Mouse (Mus musculus) embryonic facial prominence, embryonic 12.5 days (tissue): ENCODE results near the gene Ggact. TPM values are rescaled to one million over a fixed set of nuclear protein-coding genes. Genes with fewer than 3 reads are reported as not detected.
A peak's percentile ranks its signal among the peaks of the same experiment; 100 is the strongest.

ENCODE experiments used
- ATAC-seq: fragments of 200-750 bp; cut with Nextera tagmentation; 2 replicates; pipeline ENCODE4 v1.8.0; 2017; ENCODE audit not compliant: insufficient number of reproducible peaks, insufficient read depth, low FRiP score, low TSS enrichment
- H3K27ac ChIP-seq: fragments of 300-500 bp; sonication (generic); 2 replicates; pipeline ENCODE4 v1.5.1; 2016; ENCODE audit warnings: mild to moderate bottlenecking
- H3K27me3 ChIP-seq: fragments of 300-500 bp; sonication (generic); 2 replicates; pipeline ENCODE4 v1.6.1; 2016; ENCODE audit warnings: mild to moderate bottlenecking, moderate library complexity
- H3K36me3 ChIP-seq: fragments of 300-500 bp; sonication (generic); 2 replicates; pipeline ENCODE4 v1.6.1; 2016; ENCODE audit warnings: mild to moderate bottlenecking
- H3K4me1 ChIP-seq: fragments of 300-500 bp; sonication (generic); 2 replicates; pipeline ENCODE4 v1.6.1; 2016
- H3K4me2 ChIP-seq: fragments of 300-500 bp; sonication (generic); replicated peaks from 2 replicates; pipeline ENCODE4 v1.6.1; 2016; ENCODE audit warnings: mild to moderate bottlenecking, moderate library complexity
- H3K4me3 ChIP-seq: fragments of 300-500 bp; sonication (generic); 2 replicates; pipeline ENCODE4 v1.5.1; 2016; ENCODE audit warnings: mild to moderate bottlenecking
- H3K9ac ChIP-seq: fragments of 300-500 bp; sonication (generic); 2 replicates; pipeline ENCODE4 v1.6.1; 2016; ENCODE audit warnings: mild to moderate bottlenecking, moderate library complexity
- H3K9me3 ChIP-seq: fragments of 300-500 bp; sonication (generic); 2 replicates; pipeline ENCODE4 v1.6.1; 2016; ENCODE audit warnings: mild to moderate bottlenecking, moderate library complexity
- WGBS: fragments of 180-500 bp; shearing (Covaris S2); methylation state at CpG from one replicate; pipeline ENCODE4 v1.1.7; 2016; 5-methylcytosine and 5-hydroxymethylcytosine counted together
- polyA plus RNA-seq: library from polyadenylated mRNA; unstranded; fragments of >200 nt; fragmentation: Nextera tagmentation; extraction: Ambion mirVana; gene quantifications from 2 replicates; pipeline ENCODE4 v1.2.1, GENCODE M21; 2016

Gene Ggact
- polyA plus RNA-seq, 1 experiment from 2014 or later = 10.5 TPM

- Histone ChIP-seq H3K4me2 (no peak overlapping the region), H3K27me3 (no peaks in the 10 kb centered on the region), H3K4me3 (no peak overlapping the region), H3K9ac (no peak overlapping the region), H3K27ac (no peak overlapping the region), H3K9me3 (no peaks in the 10 kb centered on the region), H3K4me1 (no peaks in the 10 kb centered on the region), H3K36me3 (no peaks in the 10 kb centered on the region)
- no peak for ATAC-seq
- 67% methylated on average over 4 of the region's 4 CpGs for WGBS
These were observed 48.0 kb downstream of the Ggact start for GRCm38 (mm10) chr14:122865462-122866129.

GRCm38 (mm10) chr14:122862623-122863022 is 50.9 kb downstream of the Ggact start:
- no peak for ATAC-seq
- Histone ChIP-seq H3K4me3 (no peak overlapping the region), H3K27me3 (no peaks in the 10 kb centered on the region), H3K9ac (no peak overlapping the region), H3K4me1 (no peaks in the 10 kb centered on the region), H3K27ac (no peak overlapping the region), H3K36me3 (no peaks in the 10 kb centered on the region), H3K4me2 (no peak overlapping the region), H3K9me3 (no peaks in the 10 kb centered on the region)
- 51% methylated on average over 4 of the region's 4 CpGs for WGBS

GRCm38 (mm10) chr14:122859792-122860191 is 53.8 kb downstream of the Ggact start:
- no peak overlapping the region for H3K27ac ChIP-seq
- H3K9me3 ChIP-seq = no peaks in the 10 kb centered on the region
- 70% methylated on average over 1 of the region's 1 CpGs for WGBS
- H3K4me2 ChIP-seq = no peak overlapping the region
- no peak overlapping the region for H3K4me3 ChIP-seq
- ATAC-seq = no peak
- no peaks in the 10 kb centered on the region for H3K27me3 ChIP-seq
- no peaks in the 10 kb centered on the region for H3K4me1 ChIP-seq
- H3K9ac ChIP-seq = no peak overlapping the region
- H3K36me3 ChIP-seq = no peaks in the 10 kb centered on the region

- Histone ChIP-seq H3K4me1 (peaks cover 13% of the 10 kb centered on the region; the same call in 1 of the 2 replicates), H3K9me3 (no peaks in the 10 kb centered on the region), H3K4me2 (no peak overlapping the region), H3K27ac (no peak overlapping the region), H3K27me3 (no peaks in the 10 kb centered on the region), H3K9ac (no peak overlapping the region), H3K4me3 (no peak overlapping the region), H3K36me3 (no peaks in the 10 kb centered on the region)
- 69% methylated on average over 5 of the region's 5 CpGs for WGBS
- ATAC-seq = no peak
These were observed 61.0 kb downstream of the Ggact start for GRCm38 (mm10) chr14:122852506-122853057.

GRCm38 (mm10) chr14:122837018-122837417 is 76.5 kb downstream of the Ggact start:
- no peaks in the 10 kb centered on the region for H3K36me3 ChIP-seq
- no peak overlapping the region for H3K4me3 ChIP-seq
- H3K4me2 ChIP-seq = no peak overlapping the region
- H3K9ac ChIP-seq = no peak overlapping the region
- no peak overlapping the region for H3K27ac ChIP-seq
- ATAC-seq = no peak
- WGBS = 59% methylated on average over 2 of the region's 2 CpGs
- peaks cover 4% of the 10 kb centered on the region; the same call in 1 of the 2 replicates for H3K4me1 ChIP-seq
- H3K9me3 ChIP-seq = no peaks in the 10 kb centered on the region
- no peaks in the 10 kb centered on the region for H3K27me3 ChIP-seq

- WGBS = 11% methylated on average over 4 of the region's 4 CpGs
- Histone ChIP-seq H3K4me3 (no peak overlapping the region), H3K27ac (no peak overlapping the region), H3K4me2 (no peak overlapping the region), H3K9me3 (no peaks in the 10 kb centered on the region), H3K9ac (no peak overlapping the region), H3K4me1 (peaks cover 4% of the 10 kb centered on the region; the same call in 1 of the 2 replicates), H3K36me3 (no peaks in the 10 kb centered on the region), H3K27me3 (no peaks in the 10 kb centered on the region)
- peak; percentile 56; the same call in 1 of the 2 replicates for ATAC-seq
These were observed 77.3 kb downstream of the Ggact start for GRCm38 (mm10) chr14:122836221-122836620.

- H3K4me3 ChIP-seq = no peak overlapping the region
- H3K36me3 ChIP-seq = no peaks in the 10 kb centered on the region
- no peak overlapping the region for H3K27ac ChIP-seq
- WGBS = 39% methylated on average over 7 of the region's 7 CpGs
- no peak for ATAC-seq
- H3K9me3 ChIP-seq = no peaks in the 10 kb centered on the region
- peaks cover 4% of the 10 kb centered on the region; the same call in 1 of the 2 replicates for H3K4me1 ChIP-seq
- H3K4me2 ChIP-seq = no peak overlapping the region
- no peak overlapping the region for H3K9ac ChIP-seq
- no peaks in the 10 kb centered on the region for H3K27me3 ChIP-seq
These were observed 77.9 kb downstream of the Ggact start for GRCm38 (mm10) chr14:122835487-122836190.

GRCm38 (mm10) chr14:122834753-122835152 is 78.8 kb downstream of the Ggact start:
- Histone ChIP-seq H3K4me3 (no peak overlapping the region), H3K9me3 (no peaks in the 10 kb centered on the region), H3K9ac (no peak overlapping the region), H3K27ac (no peak overlapping the region), H3K27me3 (no peaks in the 10 kb centered on the region), H3K4me1 (peaks cover 4% of the 10 kb centered on the region; the same call in 1 of the 2 replicates), H3K36me3 (no peaks in the 10 kb centered on the region), H3K4me2 (no peak overlapping the region)
- 97% methylated on average over 1 of the region's 1 CpGs for WGBS
- no peak for ATAC-seq

- Histone ChIP-seq H3K4me1 (peaks cover 4% of the 10 kb centered on the region; the same call in 1 of the 2 replicates), H3K27ac (no peak overlapping the region), H3K9ac (no peak overlapping the region), H3K27me3 (no peaks in the 10 kb centered on the region), H3K4me3 (no peak overlapping the region), H3K36me3 (no peaks in the 10 kb centered on the region), H3K4me2 (no peak overlapping the region), H3K9me3 (no peaks in the 10 kb centered on the region)
- 92% methylated on average over 3 of the region's 3 CpGs for WGBS
- ATAC-seq = no peak
These were observed 79.9 kb downstream of the Ggact start for GRCm38 (mm10) chr14:122833666-122834065.

- Histone ChIP-seq H3K4me2 (no peak overlapping the region), H3K9ac (no peak overlapping the region), H3K9me3 (no peaks in the 10 kb centered on the region), H3K27ac (no peak overlapping the region), H3K4me3 (no peak overlapping the region), H3K4me1 (no peaks in the 10 kb centered on the region), H3K36me3 (no peaks in the 10 kb centered on the region), H3K27me3 (no peaks in the 10 kb centered on the region)
- ATAC-seq = no peak
- WGBS = 79% methylated on average over 1 of the region's 1 CpGs
These were observed 83.1 kb downstream of the Ggact start for GRCm38 (mm10) chr14:122830433-122830832.

GRCm38 (mm10) chr14:122825464-122825863 is 88.1 kb downstream of the Ggact start:
- H3K4me3 ChIP-seq = no peak overlapping the region
- ATAC-seq = 0 out of 2 replicates have a peak, but pooled peaks have one; percentile 35
- H3K9me3 ChIP-seq = no peaks in the 10 kb centered on the region
- H3K4me1 ChIP-seq = no peaks in the 10 kb centered on the region
- H3K4me2 ChIP-seq = no peak overlapping the region
- H3K36me3 ChIP-seq = no peaks in the 10 kb centered on the region
- H3K9ac ChIP-seq = no peak overlapping the region
- WGBS = 90% methylated on average over 2 of the region's 2 CpGs
- no peaks in the 10 kb centered on the region for H3K27me3 ChIP-seq
- no peak overlapping the region for H3K27ac ChIP-seq

GRCm38 (mm10) chr14:122823791-122824190 is 89.8 kb downstream of the Ggact start:
- H3K9ac ChIP-seq = no peak overlapping the region
- no peaks in the 10 kb centered on the region for H3K27me3 ChIP-seq
- H3K36me3 ChIP-seq = no peaks in the 10 kb centered on the region
- 49% methylated on average over 2 of the region's 2 CpGs for WGBS
- no peaks in the 10 kb centered on the region for H3K9me3 ChIP-seq
- H3K4me3 ChIP-seq = no peak overlapping the region
- ATAC-seq = no peak
- H3K4me2 ChIP-seq = no peak overlapping the region
- no peaks in the 10 kb centered on the region for H3K4me1 ChIP-seq
- no peak overlapping the region for H3K27ac ChIP-seq
